Mouse (Mus musculus) CD4-positive, CD25-positive, alpha-beta regulatory T cell, adult 2 months (primary cell): ENCODE measurements at regions not wholly inside any gene's neighbourhood (a gene's known extent, or its start where the extent isn't known, plus 50 kb on each side); places are given as distances from the start of the nearest gene placed in this dataset.
"Not testable (repeated sequence)": the region's sequence is repeated elsewhere in the genome, so short reads cannot be mapped to it uniquely, and the experiment has no call there.

Source experiments
- DNase-seq: peaks from one replicate; pipeline ENCODE4 v3.0.0-alpha.2; 2012; ENCODE audit warnings: low read depth, low spot score

GRCm38 (mm10) chr6:84317026-84317425, 276.7 kb downstream of the Cyp26b1 start:
- peak; percentile 8 for DNase-seq

- no peak for DNase-seq
These were observed 278.4 kb downstream of the Cyp26b1 start for GRCm38 (mm10) chr6:84315175-84315912.

GRCm38 (mm10) chr6:84313797-84314196, 279.9 kb downstream of the Cyp26b1 start:
- no peak for DNase-seq

- DNase-seq: no peak
These were observed 283.0 kb downstream of the Cyp26b1 start for GRCm38 (mm10) chr6:84310635-84311241.

GRCm38 (mm10) chr6:84307556-84307955, 286.2 kb downstream of the Cyp26b1 start:
- DNase-seq: no peak

GRCm38 (mm10) chr6:84306585-84306984, 287.1 kb downstream of the Cyp26b1 start:
- DNase-seq: no peak

GRCm38 (mm10) chr6:84305093-84305492, 288.6 kb downstream of the Cyp26b1 start:
- DNase-seq: no peak

- DNase-seq: not testable (repeated sequence)
These were observed 290.8 kb downstream of the Cyp26b1 start for GRCm38 (mm10) chr6:84302916-84303315.

- no peak for DNase-seq
These were observed 291.5 kb downstream of the Dysf start for GRCm38 (mm10) chr6:84299936-84300335.

- no peak for DNase-seq
These were observed 290.8 kb downstream of the Dysf start for GRCm38 (mm10) chr6:84299146-84299545.

GRCm38 (mm10) chr6:84273907-84274306, 265.5 kb downstream of the Dysf start:
- not testable (repeated sequence) for DNase-seq

- no peak for DNase-seq
These were observed 264.3 kb downstream of the Dysf start for GRCm38 (mm10) chr6:84272520-84273311.

- no peak for DNase-seq
These were observed 263.6 kb downstream of the Dysf start for GRCm38 (mm10) chr6:84271966-84272365.

- DNase-seq: no peak
These were observed 263.1 kb downstream of the Dysf start for GRCm38 (mm10) chr6:84271441-84271840.

GRCm38 (mm10) chr6:84270518-84271165, 262.3 kb downstream of the Dysf start:
- DNase-seq: no peak

GRCm38 (mm10) chr6:84269478-84269877, 261.1 kb downstream of the Dysf start:
- no peak for DNase-seq

GRCm38 (mm10) chr6:84269023-84269422, 260.6 kb downstream of the Dysf start:
- DNase-seq: no peak

- no peak for DNase-seq
These were observed 259.7 kb downstream of the Dysf start for GRCm38 (mm10) chr6:84268111-84268510.

GRCm38 (mm10) chr6:84267526-84267925, 259.1 kb downstream of the Dysf start:
- no peak for DNase-seq

GRCm38 (mm10) chr6:84266736-84267135, 258.3 kb downstream of the Dysf start:
- no peak for DNase-seq

- DNase-seq: no peak
These were observed 256.3 kb downstream of the Dysf start for GRCm38 (mm10) chr6:84264681-84265080.

- DNase-seq: no peak
These were observed 255.3 kb downstream of the Dysf start for GRCm38 (mm10) chr6:84263686-84264085.
